Mouse (Mus musculus): ENCODE measurements at regions not wholly inside any gene's neighbourhood (a gene's known extent, or its start where the extent isn't known, plus 50 kb on each side); places are given as distances from the start of the nearest gene placed in this dataset.

DNA sequence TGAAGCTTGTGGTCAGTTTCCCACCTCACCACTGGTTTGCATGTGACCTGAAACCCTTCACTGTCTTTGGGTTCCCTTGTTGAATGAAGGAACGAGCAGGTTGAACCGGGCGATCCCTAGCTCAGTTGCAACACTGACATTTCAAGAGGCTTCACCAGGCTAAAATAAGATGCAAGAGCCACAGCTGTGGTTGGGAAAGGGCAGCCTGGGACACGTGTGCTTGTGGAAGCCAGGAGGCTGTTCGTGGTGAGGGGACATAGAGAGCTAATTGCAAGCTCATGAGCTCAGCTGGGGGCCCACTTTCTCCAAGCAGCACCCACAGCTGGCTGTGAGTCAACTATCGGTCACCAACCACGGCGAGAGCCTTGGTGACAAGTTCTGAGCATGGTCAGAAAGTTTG is 64.8 kb upstream of the 1600014C23Rik start:
- no peak for DNase-seq (ENCODE audit: low read depth, low spot score)

DNA sequence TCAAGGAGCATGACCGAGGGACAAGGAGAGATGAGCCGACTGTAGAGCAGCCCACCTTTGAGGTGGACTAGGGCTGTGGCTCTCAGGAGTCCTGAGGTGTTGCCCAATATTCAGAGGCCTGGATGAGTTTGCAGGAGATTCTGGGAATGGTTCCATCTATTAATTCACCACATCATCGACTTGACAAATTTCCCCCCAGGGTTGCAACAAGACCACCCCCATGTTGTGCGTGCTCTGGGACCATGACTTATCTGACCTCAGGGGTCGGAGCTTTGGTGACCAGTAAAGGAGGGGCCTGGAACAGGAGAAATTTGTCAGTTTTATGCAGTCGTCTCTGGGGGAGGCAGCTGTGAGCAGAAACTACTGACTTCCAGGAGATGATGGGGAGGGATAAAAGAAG is 63.5 kb upstream of the 1600014C23Rik start:
- no peak for DNase-seq (ENCODE audit: low read depth, low spot score)

DNA sequence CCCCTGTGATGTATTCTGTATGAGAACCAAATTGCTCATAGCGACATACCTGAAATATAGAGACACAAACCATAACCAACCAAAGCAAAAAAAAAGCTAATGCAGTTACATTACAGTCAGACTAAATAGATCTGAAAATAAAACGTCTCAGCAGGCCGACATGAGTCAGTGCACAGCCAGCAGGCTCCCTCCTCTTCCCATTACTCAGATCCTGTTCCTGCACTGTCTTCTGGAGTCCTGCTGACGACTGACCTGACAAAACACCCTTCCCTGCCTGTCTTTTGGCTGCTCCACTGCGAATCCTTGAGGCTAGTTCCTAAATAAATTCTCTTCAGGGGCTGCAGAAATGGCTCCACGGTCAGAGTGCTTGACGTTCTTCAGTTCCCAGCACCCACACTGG is 61.3 kb upstream of the 1600014C23Rik start:
- no peak for DNase-seq (ENCODE audit: low read depth, low spot score)

DNA sequence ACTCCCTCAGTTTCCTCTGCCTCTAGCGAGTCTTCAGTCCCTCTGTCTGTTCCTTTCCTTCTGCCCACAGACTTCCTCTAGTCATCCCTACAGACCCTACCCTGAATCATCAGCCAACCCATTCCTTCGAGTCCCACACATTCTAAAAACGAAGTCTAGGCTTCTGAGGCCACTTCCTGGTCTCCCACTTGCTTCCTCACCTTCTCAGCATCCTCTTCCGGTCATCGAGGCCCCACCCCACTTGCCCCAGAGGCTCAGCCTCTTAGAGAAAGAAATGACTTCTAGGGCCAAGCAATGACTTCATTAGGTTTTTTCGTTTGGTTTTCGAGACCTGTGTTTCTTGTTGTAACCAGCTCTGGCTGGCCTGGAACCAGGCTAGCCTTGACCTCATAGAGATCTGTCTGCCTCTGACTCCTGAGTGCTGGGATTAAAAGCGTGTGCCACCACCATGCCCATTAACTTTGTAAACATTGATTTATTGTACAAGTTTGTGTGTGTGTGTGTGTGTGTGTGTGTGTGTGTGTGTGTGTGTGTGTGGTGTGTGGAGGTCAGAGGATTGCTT is 57.4 kb upstream of the 1600014C23Rik start:
- DNase-seq (ENCODE audit: low read depth, low spot score), result no peak

DNA sequence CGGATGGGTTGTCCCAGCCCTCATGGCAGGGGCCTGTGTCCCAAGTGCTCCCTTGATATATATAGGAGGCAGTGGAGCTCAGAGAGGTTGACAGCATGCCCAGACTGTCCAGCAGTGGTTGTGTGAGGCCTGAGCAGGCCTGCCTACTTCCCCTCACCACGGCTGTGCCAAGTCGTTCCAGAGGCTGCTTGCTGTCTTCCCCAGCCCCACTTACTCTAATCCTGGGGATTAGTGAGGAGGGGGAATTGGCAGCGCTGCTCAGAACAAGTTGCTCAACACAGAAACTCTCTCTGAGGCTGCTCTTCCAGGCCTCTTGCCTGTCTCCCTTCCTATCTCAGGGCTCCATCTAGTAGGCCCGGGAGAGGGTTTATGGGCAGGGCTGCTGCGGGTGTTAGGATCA is 56.1 kb upstream of the 1600014C23Rik start:
- no peak for DNase-seq (ENCODE audit: low read depth, low spot score)

DNA sequence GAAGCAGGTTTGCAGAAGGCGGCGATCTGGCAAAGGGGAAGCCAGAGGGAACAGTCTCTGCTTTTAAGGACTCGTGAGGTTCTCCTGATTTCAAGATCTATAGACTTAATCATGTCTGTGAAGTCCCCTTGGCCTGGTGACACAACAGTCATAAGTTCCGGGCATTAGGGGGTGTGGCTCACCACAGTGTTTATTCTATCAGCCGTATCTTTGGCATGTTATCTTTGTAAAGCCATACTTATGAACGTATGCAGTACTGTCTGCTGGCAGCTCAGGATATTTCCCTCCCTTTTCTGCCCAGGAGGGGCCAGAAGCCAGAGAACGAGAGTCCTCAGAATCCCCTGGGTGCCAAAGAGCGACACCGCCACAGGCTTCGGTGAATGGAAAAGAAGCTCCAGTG is 51.3 kb upstream of the 1600014C23Rik start:
- DNase-seq (ENCODE audit: low read depth, low spot score), result no peak

DNA sequence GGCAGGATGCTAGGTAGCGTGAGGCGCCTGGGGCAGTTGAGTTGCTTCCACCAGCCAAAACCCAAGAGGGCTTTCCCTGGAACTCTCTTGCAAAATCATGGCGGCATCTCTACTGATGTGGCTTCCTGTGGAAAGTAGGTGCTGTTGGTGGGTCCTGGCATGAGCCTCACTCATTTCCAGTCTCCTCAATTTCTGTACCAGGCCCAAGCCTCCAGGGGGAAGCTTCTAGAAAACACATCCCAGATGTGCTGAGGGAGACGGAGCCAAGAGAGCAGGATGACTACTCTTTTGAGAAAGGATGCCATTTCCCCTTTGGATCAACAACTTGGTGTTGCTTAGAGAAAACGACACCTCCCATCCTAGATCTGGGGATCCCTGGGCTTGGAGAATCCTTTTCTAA is 50.9 kb upstream of the 1600014C23Rik start:
- DNase-seq (ENCODE audit: low read depth, low spot score), result no peak

Measured in embryo, embryonic 11.5 days (tissue).